Mouse (Mus musculus) monocyte, adult 5-6 weeks (primary cell): ENCODE results near the gene Ipo11. TPM values are rescaled to one million over a fixed set of nuclear protein-coding genes. Genes with fewer than 3 reads are reported as not detected.
"Not testable (repeated sequence)": the region's sequence is repeated elsewhere in the genome, so short reads cannot be mapped to it uniquely, and the experiment has no call there.

ENCODE experiments used
- ATAC-seq: fragments of 153-309, 156-312 bp; replicated peaks from 2 replicates; pipeline ENCODE4 v1.8.0; 2017; ENCODE audit warnings: mild to moderate bottlenecking; ENCODE audit not compliant: low TSS enrichment, insufficient number of reproducible peaks, severe bottlenecking, poor library complexity, low FRiP score
- total RNA-seq: library from RNA; stranded (forward); fragments of 200-1000, 200-491, 200-594 nt; gene quantifications from 3 replicates; pipeline ENCODE4 v1.2.3, GENCODE M21; 2017

Ipo11 gene
- total RNA-seq, 1 experiment from 2014 or later = 37.3 TPM

DNA sequence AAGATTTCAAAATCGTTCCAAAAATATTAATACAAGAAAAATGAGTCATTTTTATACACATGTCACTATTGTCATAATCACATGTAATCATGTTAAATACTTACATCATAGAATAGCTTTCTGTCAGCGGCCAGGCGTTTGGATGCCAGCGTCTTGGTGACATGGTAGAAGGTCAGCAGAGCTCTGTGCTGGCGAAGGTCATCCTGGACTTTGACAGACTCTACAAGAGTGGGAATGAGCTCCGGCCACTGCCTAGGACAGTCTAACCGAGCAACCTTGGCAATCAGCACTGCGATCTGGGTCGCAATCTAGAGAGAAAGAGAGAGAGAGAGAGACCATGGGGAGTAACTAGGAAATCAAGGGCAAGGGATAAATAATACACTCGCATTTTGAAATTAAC, 26.7 kb downstream of the Ipo11 start:
- ATAC-seq = no peak

DNA sequence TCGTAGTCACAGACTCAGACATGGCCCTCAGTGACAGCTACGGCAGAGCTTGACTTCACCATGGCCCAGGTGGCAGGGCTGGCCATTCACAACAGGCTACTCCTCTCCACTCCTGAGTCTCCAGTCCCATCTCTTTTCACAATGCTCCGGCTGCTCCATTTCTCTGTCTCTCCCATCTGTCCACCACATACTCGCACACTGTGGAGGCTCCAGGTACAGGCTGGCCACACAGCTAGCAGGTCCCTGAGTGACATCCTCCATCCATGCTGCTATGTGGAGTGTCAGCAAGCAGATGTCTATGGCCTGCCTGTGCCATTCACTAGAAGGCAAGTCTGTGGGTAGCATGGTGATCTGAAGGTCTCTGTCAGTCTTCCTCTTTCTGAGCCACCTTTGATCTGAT, 29.5 kb downstream of the Ipo11 start:
- no peak for ATAC-seq

DNA sequence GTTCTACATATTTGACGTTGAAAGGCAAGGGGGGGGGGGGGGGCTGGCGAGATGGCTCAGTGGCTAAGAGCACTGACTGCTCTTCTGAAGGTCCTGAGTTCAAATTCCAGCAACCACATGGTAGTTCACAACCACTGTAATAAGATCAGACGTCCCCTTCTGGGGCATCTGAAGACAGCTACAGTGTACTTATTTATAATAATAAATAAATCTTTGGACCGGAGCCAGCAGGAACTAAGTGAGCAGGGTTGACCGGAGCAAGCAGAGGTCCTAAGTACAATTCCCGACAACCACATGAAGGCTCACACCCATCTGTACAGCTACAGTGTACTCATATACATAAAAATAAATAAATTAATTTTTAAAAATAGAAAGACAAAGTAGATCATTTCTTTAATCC, 31.6 kb downstream of the Ipo11 start:
- ATAC-seq = not testable (repeated sequence)

DNA sequence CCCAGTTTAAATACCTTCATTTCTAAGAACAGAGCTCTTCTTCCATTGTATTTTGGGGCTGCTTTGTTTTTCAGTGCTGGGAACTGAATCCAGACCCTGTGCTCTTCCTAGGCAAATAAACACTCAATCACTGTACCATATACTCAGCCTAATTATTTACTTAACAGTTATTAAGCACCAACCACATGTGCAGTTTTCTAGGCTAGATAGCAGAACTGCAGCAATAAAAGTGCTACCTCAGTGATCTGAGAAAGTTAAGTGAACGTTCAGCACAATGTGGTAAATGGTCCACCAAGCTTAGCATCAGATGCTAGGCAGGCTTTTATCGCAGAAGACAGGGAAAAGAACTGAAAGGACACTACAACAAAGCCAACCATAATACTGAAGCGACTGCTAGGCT, 32.1 kb downstream of the Ipo11 start:
- no peak for ATAC-seq

DNA sequence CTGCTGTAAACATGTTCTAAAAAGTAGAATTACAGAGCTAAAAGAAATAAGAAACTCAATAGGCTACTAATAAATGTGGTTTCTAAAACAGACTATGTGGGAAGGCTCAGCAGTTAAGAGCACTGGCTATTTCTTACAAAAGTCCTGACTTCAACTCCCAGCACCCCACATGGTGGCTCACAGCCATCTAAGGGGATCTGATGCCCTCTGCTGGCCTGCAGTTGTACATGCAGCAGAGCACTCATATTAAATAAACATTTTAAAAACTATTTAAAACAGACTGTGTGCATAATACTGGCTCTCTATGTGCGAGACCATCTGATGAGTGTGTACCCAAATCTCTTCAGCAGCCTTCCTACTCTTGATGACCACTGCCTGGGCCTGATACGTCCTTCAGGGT, 42.5 kb downstream of the Ipo11 start:
- no peak for ATAC-seq

DNA sequence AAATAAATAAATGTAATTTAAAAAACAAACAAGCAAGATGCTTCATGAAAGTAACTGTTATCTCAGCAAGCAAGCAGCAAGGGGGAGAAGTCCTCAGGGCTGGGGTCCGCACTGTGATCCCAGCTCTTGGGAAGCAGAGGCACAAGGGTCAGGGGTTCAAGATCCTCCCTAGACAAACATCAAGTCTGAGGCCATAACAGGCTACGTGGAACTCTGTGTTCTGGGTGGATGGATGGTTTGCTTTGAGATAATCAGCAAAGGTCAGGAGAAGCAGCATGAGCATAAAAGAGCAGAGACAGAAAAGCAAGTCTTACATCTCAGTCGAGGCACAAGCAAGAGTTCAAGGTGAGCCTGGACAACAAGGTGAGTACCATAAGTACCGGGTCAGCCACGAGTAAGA, 43.1 kb downstream of the Ipo11 start:
- no peak for ATAC-seq

DNA sequence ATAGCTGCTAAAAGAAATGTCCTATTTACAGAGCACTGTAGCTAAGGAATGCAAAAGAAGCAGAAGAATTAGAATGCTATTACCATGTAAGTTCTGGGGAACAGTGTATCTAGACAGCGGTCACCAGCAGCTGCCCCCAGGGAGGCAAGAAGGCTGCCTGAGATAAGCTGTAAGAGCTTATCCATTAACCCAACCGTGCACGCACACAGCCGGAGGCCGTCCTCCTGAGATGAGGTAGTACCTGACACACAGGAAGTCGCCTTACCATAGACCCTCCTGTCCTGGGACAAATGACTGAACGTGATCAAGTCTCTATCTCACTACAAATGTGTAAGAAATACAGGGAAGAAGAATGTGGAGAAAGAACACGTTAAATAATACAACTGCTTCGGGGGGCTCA, 43.6 kb downstream of the Ipo11 start:
- ATAC-seq = no peak

DNA sequence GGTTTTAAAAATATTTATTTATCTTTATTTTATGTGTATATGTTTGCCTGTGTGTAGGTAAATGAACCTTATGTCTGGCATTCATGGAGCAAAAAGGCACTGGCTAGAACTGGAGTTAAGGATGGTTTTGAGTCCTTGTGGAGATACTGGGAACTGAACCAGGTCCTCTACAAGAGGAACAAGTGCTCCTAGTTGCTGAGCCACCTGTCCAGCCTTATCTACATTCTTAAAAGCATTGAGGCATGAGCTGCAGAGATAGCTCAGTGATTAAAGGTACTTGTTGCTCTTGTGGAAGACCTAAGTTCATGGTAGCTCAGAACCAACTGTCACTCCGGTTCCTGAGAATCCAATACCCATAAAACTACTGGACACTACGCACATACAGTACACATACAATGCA, 49.4 kb downstream of the Ipo11 start:
- ATAC-seq = no peak

DNA sequence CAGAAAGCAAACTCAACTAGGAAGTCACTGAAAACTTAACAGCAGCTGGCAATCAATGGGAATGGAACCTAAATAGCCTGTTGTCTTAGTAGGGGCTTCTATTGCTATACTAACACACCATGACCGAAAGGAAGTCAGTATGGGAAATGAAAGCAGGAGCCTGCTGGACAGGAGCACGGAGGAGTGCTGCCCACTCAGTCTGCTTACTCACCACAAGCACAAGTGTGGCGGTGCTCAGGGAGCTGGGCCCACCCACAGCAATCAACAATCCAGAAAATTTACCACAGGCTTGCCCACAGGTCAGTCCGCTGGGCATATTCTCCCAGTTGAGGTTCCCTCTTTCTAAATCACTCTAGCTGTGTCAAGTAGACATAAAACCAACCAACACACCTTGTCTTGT, 52.5 kb downstream of the Ipo11 start:
- no peak for ATAC-seq

DNA sequence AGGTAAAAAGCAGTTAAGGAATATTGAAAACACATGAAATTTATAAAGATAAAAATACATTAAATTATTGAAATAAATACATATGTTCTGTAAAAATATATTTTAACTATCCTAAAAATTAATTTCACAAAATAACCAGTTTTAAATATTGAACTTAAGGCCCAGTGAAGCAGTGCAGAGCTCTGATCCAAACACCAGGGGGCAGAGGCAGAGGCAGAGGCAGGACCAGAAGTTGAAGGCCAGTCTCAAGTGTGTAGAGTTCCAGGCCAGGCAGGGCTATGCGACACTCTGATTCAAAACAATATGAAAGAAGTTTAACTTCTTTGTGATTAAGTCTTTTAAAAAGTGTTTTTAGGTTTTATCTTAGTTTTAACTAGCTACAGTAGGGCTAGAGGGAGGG, 60.5 kb downstream of the Ipo11 start:
- no peak for ATAC-seq

DNA sequence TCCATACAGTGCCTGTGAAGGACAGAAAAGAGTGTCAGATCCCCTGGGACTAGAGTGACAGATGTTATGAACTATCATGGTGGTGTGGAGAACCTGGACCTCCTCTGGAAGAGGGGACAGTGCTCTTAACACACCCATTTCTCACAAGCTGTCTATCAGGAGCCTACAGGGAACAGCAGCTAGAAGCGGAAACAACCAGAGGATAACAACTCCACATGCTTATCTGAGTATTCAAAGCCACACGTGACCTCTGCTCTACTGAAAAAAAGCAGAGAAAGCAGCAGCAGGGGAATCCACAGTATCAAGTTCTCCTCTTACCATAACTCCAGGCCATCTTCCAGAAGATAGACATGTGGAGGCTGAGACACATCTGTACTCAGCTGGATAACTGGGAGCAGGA, 71.2 kb downstream of the Ipo11 start:
- no peak for ATAC-seq

DNA sequence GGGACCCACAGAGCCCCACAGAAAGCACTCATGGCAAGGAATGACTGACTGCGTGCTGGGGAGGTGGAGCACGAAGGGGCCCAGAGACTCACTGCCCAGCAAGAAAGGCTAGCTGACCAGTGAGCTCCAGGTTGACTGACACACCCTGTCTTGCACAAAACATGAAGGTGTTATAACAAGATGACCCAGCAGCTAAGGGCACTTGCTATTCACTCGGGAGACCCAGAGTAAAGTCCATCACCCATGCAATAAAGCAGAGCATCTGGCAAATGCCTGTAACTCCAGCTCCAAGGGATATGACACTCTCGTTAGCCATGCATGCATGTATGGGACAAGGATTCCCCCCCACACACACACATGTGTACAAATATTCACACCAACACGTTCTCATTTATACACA, 78.0 kb downstream of the Ipo11 start:
- no peak for ATAC-seq

DNA sequence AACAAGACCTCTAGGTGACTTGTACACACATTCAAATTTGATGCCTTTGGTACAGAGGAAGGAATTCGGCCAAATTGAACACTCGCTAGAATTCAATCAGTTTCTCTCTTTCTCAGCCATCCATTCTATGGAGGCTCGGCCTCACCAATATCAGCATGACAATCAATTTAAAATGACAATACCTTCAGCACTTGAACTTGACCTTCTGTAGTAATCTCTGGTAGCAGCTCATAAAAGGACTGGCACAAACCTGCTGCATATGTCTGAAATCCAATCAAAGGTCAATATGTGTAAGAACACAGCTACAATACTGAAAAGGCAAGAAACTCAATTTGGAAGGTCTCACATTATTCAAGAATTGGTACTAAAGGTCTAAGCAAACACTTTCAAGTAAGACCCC, 80.2 kb downstream of the Ipo11 start:
- no peak for ATAC-seq

DNA sequence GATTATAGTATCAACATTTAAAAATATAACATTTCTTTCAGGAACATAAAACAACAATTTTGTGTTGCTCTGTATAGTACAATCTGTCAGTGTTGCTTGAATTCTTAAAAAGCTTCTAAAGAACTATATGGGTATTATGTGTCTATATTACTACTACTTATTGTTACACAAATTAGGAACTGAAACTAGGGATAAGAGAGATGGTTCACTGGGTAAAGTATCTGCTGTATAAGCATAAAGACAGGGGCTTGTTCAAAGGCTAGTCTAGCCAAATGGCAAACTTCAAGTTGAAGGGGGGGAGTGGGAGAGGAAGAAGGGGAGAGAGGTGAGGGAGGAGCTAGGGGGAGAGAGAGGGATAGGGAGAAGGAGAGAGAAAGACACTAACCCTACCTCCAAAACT, 89.2 kb downstream of the Ipo11 start:
- ATAC-seq = no peak

DNA sequence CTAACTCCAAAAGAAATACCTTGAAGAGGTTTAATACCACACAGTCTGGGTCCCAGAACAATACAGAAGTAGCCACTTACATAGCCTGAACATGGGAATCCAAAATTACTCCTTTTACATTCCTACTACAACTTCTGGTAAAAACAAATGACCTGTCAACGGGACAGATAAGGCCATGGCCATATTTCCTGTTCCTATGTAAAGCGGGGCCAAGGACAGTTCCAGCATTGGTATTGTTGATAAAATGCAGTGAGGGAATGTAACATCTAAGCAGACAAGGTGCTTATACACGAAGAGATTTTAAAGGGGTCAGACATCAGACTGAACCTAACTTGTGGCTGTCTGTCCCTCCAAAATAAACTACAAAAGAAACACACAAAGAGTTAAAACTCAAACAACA, 91.8 kb downstream of the Ipo11 start:
- ATAC-seq = no peak

DNA sequence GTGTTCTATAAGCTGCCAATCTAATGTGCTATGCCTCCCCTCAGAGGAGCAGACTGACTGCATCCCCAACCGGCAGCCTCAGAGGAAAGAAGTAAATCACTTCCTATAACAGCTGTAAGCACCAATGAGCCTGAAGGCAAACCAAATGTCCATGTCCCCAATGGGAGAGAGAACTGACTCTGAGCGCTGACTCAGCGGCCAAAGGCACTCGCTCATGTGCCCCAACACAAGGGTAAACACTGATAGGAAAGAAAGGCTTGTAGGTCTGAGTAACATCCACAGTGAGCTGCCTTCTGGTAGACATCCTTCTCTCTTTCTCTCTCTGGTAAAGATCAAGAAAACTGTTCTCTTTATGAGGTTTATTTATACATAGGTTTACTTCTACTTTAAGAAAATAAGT, 94.2 kb downstream of the Ipo11 start:
- no peak for ATAC-seq

DNA sequence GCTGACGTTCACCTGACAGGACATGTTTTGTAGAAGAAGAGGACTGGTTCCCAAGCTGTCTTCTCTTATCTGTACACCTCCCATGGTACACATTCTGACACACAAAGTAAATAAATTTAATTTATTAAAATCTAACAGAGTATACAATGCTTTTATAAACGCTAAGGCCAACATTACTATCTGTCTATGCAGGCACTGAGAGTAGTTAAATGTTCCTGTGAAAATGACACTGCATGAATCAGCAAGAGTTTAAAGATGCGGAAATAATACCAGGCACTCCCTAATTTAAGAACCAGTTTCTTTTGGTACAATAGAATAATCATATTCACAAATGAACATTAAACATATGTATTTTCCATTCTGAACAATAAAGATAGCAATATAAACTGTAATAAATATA, 98.0 kb downstream of the Ipo11 start:
- no peak for ATAC-seq

DNA sequence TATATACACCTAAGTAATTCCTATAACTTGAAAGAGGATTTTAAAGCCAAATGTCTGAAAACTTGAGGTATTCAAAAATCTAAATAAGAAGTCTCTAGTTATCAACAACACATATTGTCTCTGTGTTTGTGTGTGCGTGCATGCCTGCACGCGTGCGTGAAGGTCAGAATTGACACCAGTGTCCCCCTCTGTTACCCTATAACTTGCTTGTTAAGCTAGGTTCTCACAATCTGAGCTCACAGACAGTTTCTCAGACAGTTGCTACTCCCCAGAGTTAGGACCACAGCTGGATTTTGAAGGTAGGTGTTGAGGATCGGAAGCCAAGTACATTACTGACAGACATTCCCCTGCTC, 100.3 kb downstream of the Ipo11 start:
- no peak for ATAC-seq

DNA sequence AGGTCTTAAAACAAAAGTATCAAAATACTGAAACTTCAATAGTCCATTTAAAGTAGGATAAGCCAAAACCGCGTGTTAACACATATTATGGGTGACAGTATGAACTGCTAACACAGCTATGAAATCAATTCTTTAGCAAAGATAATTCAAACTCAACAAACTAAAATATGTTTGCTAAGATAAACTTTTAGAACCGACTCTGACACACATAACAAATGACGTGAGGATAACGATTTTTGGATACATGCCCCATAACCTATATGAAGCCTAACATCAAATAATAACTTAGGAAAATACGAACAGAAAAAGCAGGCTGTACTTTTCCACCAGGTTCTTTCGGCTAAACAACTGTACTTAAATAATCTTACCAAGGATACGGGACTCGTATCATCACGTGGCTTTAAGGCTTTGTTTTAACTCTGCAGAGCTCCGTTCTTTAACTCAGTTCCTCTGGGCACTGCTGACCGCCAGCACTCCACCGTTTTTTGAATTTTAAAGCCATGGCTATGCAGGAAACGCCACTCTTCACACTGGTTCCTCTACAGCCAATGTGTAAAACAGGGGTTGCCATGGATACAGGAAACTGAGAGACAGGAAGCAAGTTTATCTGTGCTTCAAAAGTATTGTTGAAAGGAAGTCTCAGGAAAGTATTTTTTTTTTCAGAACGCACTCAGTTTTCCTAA, 100.8 kb downstream of the Ipo11 start:
- ATAC-seq = peak; percentile 91

DNA sequence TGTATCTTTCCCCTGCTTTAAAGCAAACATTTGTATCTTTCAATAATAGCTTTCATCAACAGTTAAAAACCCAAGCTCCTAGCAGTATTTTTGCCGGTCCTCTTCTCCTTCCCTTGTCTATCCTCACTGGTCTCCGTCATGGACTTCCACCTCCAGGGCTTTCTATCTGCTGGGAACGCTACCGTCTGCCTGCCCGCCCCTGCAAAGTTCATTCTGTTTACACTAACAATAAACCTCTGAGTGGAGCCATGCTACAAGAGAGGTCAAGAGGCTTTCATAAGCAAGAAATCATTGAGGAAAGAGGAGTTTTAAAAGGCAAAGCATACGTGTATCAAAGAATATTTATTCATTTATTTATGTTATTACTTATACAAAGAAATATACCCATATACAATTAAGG, 106.7 kb downstream of the Ipo11 start:
- ATAC-seq = no peak

DNA sequence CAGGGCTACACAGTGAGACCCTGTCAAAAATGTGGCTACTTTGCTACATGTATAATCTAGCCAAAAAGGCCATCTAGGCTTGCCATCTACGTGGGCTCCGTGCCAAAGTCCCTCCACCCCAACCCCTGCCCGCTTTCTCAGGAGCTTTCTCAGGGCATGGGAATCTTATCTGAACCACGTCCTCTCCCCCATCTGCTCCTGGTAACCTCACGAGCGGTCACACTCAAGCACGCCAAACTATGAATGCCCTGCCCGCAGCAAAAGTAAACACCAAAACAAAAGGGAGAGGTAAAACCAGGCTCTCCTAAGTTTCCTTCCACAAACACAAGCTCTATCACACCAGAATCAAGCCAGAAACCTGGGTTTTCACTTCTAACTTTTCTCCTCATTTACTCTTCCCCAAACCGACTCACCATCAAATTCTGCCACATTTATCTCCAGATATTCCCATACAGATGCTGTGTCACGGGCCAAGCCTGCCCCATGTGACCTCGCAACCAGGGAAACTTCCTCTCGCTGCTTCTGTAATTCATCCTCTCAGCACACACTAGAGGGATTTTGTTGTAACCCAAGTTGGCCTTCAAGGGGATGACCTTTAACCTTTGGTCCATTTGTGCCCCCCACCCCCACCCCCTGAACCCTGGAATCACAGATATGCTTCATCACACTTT, 107.3 kb downstream of the Ipo11 start:
- ATAC-seq = no peak
